Mouse (Mus musculus) embryonic facial prominence, embryonic 15.5 days (tissue): ENCODE data around the gene Tsc22d1. TPM values are rescaled to one million over a fixed set of nuclear protein-coding genes. Genes with fewer than 3 reads are reported as not detected.
A peak's percentile ranks its signal among the peaks of the same experiment; 100 is the strongest.

ENCODE experiments used
- ATAC-seq: fragments of 200-750 bp; cut with Nextera tagmentation; 2 replicates; pipeline ENCODE4 v1.8.0; 2017; ENCODE audit warnings: low read depth, moderate TSS enrichment; ENCODE audit not compliant: insufficient number of reproducible peaks, low FRiP score, low TSS enrichment
- H3K27ac ChIP-seq: fragments of 300-500 bp; sonication (generic); replicated peaks from 2 replicates; pipeline ENCODE4 v1.5.1; 2015; ENCODE audit warnings: mild to moderate bottlenecking, inconsistent platforms
- H3K27me3 ChIP-seq: fragments of 300-500 bp; sonication (generic); 2 replicates; pipeline ENCODE4 v1.6.1; 2015; ENCODE audit warnings: inconsistent platforms
- H3K36me3 ChIP-seq: fragments of 300-500 bp; sonication (generic); 2 replicates; pipeline ENCODE4 v1.6.1; 2015; ENCODE audit warnings: mild to moderate bottlenecking, inconsistent platforms
- H3K4me1 ChIP-seq: fragments of 300-500 bp; sonication (generic); 2 replicates; pipeline ENCODE4 v1.6.1; 2015; ENCODE audit warnings: inconsistent platforms
- H3K4me2 ChIP-seq: fragments of 300-500 bp; sonication (generic); replicated peaks from 2 replicates; pipeline ENCODE4 v1.6.1; 2015; ENCODE audit warnings: mild to moderate bottlenecking, inconsistent platforms
- H3K4me3 ChIP-seq: fragments of 300-500 bp; sonication (generic); replicated peaks from 2 replicates; pipeline ENCODE4 v1.5.1; 2015; ENCODE audit warnings: mild to moderate bottlenecking, inconsistent platforms
- H3K9ac ChIP-seq: fragments of 300-500 bp; sonication (generic); 2 replicates; pipeline ENCODE4 v1.6.1; 2015; ENCODE audit warnings: inconsistent platforms
- H3K9me3 ChIP-seq: fragments of 300-500 bp; sonication (generic); replicated peaks from 2 replicates; pipeline ENCODE4 v1.6.1; 2016; ENCODE audit warnings: inconsistent platforms
- WGBS: fragments of 180-500 bp; shearing (Covaris S2); methylation state at CpG from one replicate; pipeline ENCODE4 v1.1.7; 2015; 5-methylcytosine and 5-hydroxymethylcytosine counted together
- polyA plus RNA-seq: library from polyadenylated mRNA; unstranded; fragments of >200 nt; fragmentation: Nextera tagmentation; extraction: Ambion mirVana; gene quantifications from 2 replicates; pipeline ENCODE4 v1.2.1, GENCODE M21; 2015

The Tsc22d1 gene
- polyA plus RNA-seq, 1 experiment from 2014 or later, result 514 TPM

DNA sequence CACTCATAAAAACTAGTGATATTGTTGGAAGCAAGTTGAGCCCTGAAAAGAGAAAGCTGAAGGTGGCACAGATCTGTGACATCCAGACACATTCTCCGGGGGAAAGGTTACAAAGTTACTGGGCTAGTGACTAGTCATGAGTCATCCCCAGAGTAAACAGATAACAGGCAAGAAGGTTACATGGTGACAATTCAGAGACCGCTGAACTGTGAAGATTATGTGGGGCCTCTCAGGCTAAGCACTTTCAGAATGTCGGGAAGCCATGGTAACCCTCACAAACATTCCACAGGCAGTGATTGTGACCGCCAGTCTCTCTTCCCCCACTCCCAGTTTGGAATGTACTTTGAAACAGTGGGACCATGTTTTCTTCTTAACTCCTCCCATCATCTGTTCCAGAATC, 105.8 kb downstream of the Tsc22d1 start:
- no peaks in the 10 kb centered on the region for H3K9me3 ChIP-seq
- ATAC-seq, result no peak
- 49% methylated on average over 4 of the region's 4 CpGs for WGBS
- no peak overlapping the region for H3K27ac ChIP-seq
- no peaks in the 10 kb centered on the region for H3K36me3 ChIP-seq
- no peaks in the 10 kb centered on the region for H3K4me1 ChIP-seq
- no peak overlapping the region for H3K4me3 ChIP-seq
- no peaks in the 10 kb centered on the region for H3K27me3 ChIP-seq
- no peak overlapping the region for H3K9ac ChIP-seq
- H3K4me2 ChIP-seq, result no peak overlapping the region

DNA sequence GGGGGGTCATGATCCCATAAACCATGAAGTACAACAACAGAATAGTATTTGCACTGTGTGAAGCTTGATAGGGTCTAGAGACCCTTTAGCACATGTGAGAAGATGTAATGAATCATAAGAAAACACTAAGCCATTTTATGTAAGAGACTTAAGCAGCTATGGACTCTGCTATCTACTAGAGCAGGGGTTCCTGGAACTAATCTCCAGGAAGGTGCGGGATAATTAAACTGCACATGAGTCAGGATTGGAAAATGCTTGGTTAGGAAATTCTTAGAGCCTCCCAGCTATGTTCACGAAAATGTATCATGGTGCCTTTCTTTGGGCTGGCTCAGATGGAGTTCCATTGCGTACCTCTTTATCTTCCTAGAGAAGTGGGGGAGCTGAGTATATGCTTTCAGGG, 106.5 kb downstream of the Tsc22d1 start:
- H3K4me3 ChIP-seq, result no peak overlapping the region
- no peak overlapping the region for H3K27ac ChIP-seq
- H3K9ac ChIP-seq, result no peak overlapping the region
- no peaks in the 10 kb centered on the region for H3K27me3 ChIP-seq
- no peaks in the 10 kb centered on the region for H3K9me3 ChIP-seq
- ATAC-seq, result no peak
- 89% methylated on average over 3 of the region's 3 CpGs for WGBS
- H3K36me3 ChIP-seq, result no peaks in the 10 kb centered on the region
- no peak overlapping the region for H3K4me2 ChIP-seq
- H3K4me1 ChIP-seq, result peaks cover under 1% of the 10 kb centered on the region; the same call in 1 of the 2 replicates

DNA sequence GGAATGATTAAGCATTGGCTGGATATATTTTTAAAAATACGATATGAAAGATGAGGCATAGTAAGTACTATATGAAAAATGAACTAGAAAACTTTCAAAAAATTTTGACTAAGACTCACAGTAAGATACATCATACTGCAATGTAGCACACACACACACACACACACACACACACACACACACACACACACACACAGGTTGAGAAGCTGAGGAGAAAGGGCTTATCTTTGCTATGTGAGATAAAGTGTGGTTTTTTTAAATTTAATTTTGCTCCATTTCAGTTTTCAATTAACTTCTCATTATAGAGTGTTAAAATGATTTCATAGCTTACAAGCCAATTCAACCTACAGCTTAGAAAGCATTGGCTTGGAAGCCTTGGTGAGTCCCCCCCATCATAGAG, 108.6 kb downstream of the Tsc22d1 start:
- WGBS, result 81% methylated on average over 1 of the region's 1 CpGs

DNA sequence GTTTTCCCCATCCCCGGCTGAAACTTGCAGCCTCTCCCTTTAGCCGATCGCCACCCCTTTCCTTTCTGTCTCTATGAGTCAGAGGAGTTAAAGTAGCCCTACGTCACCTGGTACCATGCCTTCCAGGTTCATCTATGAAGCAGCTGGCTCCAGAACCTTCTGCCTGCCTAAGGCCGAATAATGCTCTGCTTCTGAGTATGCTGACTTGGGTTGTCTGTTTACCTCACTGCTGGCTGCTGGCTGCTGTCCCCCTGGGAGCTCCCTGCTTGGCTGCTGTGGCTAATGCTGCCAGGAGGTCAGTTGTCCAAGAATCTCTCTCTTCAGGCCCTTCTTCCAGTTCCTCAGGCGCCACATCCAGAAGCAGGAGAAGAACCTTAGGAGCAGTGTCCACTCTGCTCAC, 111.7 kb downstream of the Tsc22d1 start:
- no peak overlapping the region for H3K4me2 ChIP-seq
- H3K4me1 ChIP-seq, result peaks cover 29% of the 10 kb centered on the region
- H3K9ac ChIP-seq, result no peak overlapping the region
- ATAC-seq, result no peak
- no peak overlapping the region for H3K4me3 ChIP-seq
- whole genome bisulfite sequencing, result 77% methylated on average over 6 of the region's 6 CpGs
- no peaks in the 10 kb centered on the region for H3K36me3 ChIP-seq
- no peaks in the 10 kb centered on the region for H3K27me3 ChIP-seq
- no peak overlapping the region for H3K27ac ChIP-seq
- no peaks in the 10 kb centered on the region for H3K9me3 ChIP-seq

More for the DNA sequence above, 108.6 kb downstream of the Tsc22d1 start:
- H3K9me3 ChIP-seq, result no peaks in the 10 kb centered on the region
- ATAC-seq, result no peak
- H3K27ac ChIP-seq, result no peak overlapping the region
- H3K4me3 ChIP-seq, result no peak overlapping the region
- H3K27me3 ChIP-seq, result no peaks in the 10 kb centered on the region
- H3K36me3 ChIP-seq, result no peaks in the 10 kb centered on the region
- H3K4me2 ChIP-seq, result no peak overlapping the region
- no peak overlapping the region for H3K9ac ChIP-seq
- H3K4me1 ChIP-seq, result peaks cover 21% of the 10 kb centered on the region

DNA sequence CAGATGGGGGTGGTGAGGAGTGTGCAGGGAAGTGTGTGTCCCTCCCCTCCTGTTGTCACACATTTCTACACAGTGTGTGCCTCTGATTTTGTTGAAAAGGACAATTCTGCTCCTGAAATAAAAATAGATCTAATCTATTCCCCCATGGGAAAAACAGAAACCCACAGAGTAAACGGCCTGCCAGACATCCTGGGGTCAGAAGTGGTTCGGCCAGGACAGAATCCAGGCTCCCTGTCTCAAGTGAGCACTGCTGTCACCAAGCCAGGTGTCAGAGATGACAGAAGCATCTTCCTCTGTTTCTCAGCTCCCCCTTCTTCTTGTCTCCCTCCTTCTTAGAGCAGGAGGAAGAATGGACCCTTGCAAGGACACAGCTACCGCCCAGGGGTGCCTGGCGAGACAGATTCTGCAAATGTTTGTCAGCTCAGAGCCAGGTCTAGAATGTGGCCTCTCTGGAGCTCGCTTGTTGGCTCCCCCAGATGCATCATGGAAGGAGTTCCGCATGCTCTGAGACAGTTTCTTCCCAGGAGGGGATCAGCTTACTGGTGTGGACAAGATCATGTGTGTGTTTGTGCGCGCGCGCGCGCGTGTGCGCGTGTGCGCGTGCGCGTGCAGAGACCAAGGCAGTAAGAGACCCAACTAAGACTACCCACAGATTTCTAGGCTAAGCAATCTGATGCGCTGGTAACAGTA, 112.4 kb downstream of the Tsc22d1 start:
- Histone ChIP-seq H3K9me3 (no peaks in the 10 kb centered on the region), H3K4me1 (peaks cover 29% of the 10 kb centered on the region), H3K27me3 (no peaks in the 10 kb centered on the region), H3K4me3 (no peak overlapping the region), H3K36me3 (no peaks in the 10 kb centered on the region), H3K27ac (no peak overlapping the region), H3K9ac (no peak overlapping the region), H3K4me2 (no peak overlapping the region)
- ATAC-seq, result no peak
- 76% methylated on average over 20 of the region's 20 CpGs for WGBS

DNA sequence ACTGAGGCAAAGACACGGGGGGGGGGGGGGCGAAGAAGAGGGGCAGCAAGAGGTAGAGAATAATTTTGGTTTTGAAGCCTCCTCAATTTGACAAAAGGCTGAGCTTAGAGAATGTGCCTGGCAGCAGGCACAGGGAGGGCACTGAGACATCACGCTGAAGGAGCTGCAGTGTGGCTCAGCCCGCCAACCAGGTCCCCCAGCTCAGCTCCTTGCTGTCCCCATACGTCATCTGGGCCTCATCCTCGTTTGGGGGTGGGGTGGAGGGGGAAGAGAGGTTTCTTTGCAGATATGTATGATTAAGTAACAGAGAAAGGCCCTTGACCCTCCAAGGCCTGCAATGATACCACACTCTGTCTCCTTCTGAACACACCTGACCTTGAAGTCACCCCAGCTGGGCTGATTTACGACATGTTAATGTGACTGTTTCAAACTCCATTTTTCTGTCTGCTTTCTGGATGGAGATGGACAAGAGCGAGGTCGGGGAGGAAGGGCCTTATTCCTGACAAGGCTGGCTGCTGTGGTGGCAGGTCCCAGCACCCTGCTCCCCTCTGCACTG, 113.1 kb downstream of the Tsc22d1 start:
- Histone ChIP-seq H3K36me3 (no peaks in the 10 kb centered on the region), H3K4me1 (peaks cover 30% of the 10 kb centered on the region), H3K4me3 (no peak overlapping the region), H3K27ac (peak overlapping the region; percentile 28; the same call in 1 of the 2 replicates), H3K4me2 (no peak overlapping the region), H3K9ac (no peak overlapping the region), H3K9me3 (no peaks in the 10 kb centered on the region), H3K27me3 (no peaks in the 10 kb centered on the region)
- no peak for ATAC-seq
- 49% methylated on average over 9 of the region's 9 CpGs for whole genome bisulfite sequencing

DNA sequence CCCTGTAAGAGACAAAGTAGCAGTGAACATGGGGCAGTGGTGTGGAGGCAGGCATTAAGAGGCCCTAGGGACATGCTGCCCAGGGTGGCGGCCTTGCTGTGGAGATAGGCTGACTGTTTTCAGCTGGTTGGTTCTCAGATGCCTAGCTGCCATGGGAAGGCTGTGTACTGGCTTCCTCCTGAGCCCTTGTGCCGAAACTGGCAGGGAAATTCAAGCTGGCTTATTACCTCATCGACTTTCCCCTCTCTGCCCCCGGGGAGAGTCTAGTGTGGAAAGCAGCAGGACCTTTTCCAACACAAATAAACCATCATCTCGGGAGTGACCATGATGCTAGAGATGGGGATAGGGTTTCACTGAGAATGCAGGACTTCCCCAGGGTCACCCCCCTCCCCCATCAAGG, 113.9 kb downstream of the Tsc22d1 start:
- ATAC-seq, result peak; percentile 35; the same call in 1 of the 2 replicates

DNA sequence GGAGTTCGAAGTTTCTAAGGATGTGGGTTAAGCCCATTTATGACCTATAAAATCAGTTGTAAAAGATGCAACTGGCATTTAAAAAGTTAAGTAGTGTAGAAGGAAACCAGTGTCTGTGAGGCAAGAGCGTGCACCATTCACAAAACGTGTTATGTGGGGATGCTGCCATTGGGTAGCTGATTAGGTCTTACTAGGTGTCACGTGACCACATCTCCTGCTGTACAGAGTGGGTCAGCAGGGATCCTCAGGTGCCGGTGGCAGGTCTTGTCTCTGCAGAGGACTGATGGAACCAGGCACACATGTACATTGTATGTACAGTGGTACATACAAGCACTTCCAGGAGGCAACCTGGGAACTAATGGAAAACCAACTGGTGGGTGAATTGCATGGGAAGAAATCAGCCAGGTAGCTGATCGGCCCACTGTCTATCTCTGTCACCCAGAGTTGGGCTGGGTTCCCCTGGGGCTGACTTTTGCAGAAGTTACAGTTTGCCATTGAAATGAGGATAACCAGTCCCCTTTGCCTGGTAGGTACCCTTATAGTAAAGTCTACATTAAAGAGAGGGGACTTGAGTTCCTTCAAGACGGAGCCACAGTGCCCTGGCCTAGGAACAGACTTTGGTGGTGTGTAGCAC, 116.4 kb downstream of the Tsc22d1 start:
- no peak for ATAC-seq
- Histone ChIP-seq H3K27ac (no peak overlapping the region), H3K36me3 (no peaks in the 10 kb centered on the region), H3K9me3 (no peaks in the 10 kb centered on the region), H3K27me3 (no peaks in the 10 kb centered on the region), H3K4me1 (peaks cover 40% of the 10 kb centered on the region), H3K4me3 (no peak overlapping the region), H3K4me2 (no peak overlapping the region), H3K9ac (no peak overlapping the region)
- 89% methylated on average over 7 of the region's 7 CpGs for WGBS

More for the DNA sequence above, 113.9 kb downstream of the Tsc22d1 start:
- Histone ChIP-seq H3K36me3 (no peaks in the 10 kb centered on the region), H3K27ac (peak overlapping the region; percentile 63), H3K4me3 (no peak overlapping the region), H3K4me1 (peaks cover 38% of the 10 kb centered on the region), H3K27me3 (no peaks in the 10 kb centered on the region), H3K9ac (no peak overlapping the region), H3K4me2 (no peak overlapping the region), H3K9me3 (no peaks in the 10 kb centered on the region)
- 22% methylated on average over 5 of the region's 5 CpGs for WGBS

DNA sequence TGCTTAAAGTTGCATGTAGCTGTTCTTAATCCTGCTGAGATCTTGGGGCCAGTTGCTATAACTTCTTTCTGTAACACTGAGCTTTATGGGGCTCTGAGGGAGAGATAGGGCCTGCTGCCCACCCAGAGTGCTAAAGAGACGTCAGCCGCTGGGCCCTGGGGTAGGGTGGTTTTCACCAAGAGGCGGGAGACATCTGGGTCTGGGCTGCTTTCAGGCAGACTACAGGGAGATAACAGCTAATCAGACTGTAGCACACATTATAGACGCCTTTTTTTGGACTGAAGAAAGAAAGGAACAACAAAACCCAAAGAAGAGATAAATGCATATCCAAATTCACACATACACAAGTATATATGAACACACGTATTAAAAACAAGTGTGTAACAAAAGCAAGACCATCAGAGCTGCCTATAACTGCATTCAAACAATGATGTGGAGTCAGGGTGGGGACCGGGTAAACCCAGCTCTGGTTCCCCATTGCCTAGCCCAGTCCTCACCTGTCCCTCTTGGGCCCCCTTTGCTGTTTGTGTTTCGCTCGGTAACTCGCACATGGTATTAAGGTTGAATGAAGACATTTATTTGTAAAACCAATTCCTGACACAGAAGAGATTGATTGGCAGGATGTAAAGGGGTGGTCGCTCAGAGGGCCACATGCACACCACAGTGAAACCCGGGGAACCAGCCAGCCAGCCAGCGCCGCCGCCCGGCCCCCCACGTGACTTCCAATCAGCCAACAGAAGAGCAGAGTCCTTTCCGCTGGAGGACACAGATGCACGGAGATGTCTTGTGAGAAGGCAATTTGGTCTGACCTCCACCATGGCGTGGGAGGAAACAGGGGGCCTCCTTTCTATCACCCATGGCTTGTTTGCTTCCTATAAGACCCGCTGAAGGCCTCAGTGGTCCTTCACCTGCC, 117.8 kb downstream of the Tsc22d1 start:
- peak overlapping the region; percentile 39 for H3K4me2 ChIP-seq
- H3K27me3 ChIP-seq, result no peaks in the 10 kb centered on the region
- H3K4me3 ChIP-seq, result peak overlapping the region; percentile 17
- 30% methylated on average over 20 of the region's 20 CpGs for WGBS
- peaks cover 28% of the 10 kb centered on the region for H3K4me1 ChIP-seq
- no peak overlapping the region for H3K9ac ChIP-seq
- peak; percentile 48; the same call in 1 of the 2 replicates for ATAC-seq
- H3K27ac ChIP-seq, result peak overlapping the region; percentile 55; the same call in 1 of the 2 replicates
- no peaks in the 10 kb centered on the region for H3K36me3 ChIP-seq
- no peaks in the 10 kb centered on the region for H3K9me3 ChIP-seq

DNA sequence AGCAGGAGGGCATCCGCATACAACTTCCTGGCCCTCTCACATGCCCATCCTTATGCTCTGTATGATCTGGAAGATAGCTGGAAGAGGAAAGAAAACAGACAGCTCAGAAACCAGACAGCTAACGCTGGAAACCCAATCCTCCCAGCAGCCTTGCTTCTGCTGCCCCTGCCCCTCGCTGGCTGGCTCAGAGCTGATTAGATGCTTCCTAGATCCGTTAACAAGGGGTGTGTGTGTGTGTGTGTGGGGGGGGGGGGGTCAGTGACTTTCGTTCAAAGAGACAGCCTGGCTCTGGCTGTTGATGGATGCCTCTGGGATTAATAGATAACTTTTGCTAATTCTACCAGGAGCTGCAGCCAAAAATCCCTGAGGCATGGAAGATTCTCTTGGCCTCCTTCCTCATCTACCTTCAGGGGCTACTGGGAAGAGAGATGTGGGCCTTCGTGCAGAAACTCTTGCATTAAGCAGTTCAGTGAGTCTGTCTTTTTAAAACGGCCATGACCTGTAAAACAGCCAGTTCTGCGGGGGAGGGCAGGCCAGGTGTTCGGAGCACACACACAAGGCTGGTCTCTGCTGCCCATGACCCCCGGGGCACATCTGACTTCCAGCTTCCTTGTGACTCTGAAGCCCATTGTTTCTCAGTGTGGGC, 118.5 kb downstream of the Tsc22d1 start:
- no peaks in the 10 kb centered on the region for H3K27me3 ChIP-seq
- H3K4me3 ChIP-seq, result peak overlapping the region; percentile 17
- H3K36me3 ChIP-seq, result no peaks in the 10 kb centered on the region
- H3K4me2 ChIP-seq, result peak overlapping the region; percentile 39
- peaks cover 20% of the 10 kb centered on the region for H3K4me1 ChIP-seq
- no peaks in the 10 kb centered on the region for H3K9me3 ChIP-seq
- H3K9ac ChIP-seq, result no peak overlapping the region
- H3K27ac ChIP-seq, result peak overlapping the region; percentile 55; the same call in 1 of the 2 replicates
- no peak for ATAC-seq
- WGBS, result 8% methylated on average over 10 of the region's 10 CpGs
